Mouse (Mus musculus) limb, embryonic 11.5 days (tissue): ENCODE results near the gene Ppp3ca. TPM values are rescaled to one million over a fixed set of nuclear protein-coding genes. Genes with fewer than 3 reads are reported as not detected.

Source experiments
- ATAC-seq: fragments of 200-750 bp; cut with Nextera tagmentation; 2 replicates; pipeline ENCODE4 v1.8.0; 2017; ENCODE audit warnings: low read depth; ENCODE audit not compliant: insufficient number of reproducible peaks, low FRiP score, low TSS enrichment
- DNase-seq: peaks from one replicate; pipeline ENCODE4 v3.0.0-alpha.2; 2015; ENCODE audit warnings: low spot score
- H3K27ac ChIP-seq: fragments of 300-500 bp; sonication (generic); replicated peaks from 2 replicates; pipeline ENCODE4 v1.5.1; 2014; ENCODE audit warnings: low read depth, mild to moderate bottlenecking, low read length
- H3K27me3 ChIP-seq: fragments of 300-500 bp; sonication (generic); 2 replicates; pipeline ENCODE4 v1.6.1; 2014; ENCODE audit warnings: mild to moderate bottlenecking, low read length, mixed read lengths; ENCODE audit not compliant: control insufficient read depth, insufficient read depth
- H3K36me3 ChIP-seq: fragments of 300-500 bp; sonication (generic); 2 replicates; pipeline ENCODE4 v1.6.1; 2014; ENCODE audit warnings: mild to moderate bottlenecking, low read length, moderate library complexity, mixed read lengths; ENCODE audit not compliant: control insufficient read depth, insufficient read depth
- H3K4me1 ChIP-seq: fragments of 300-500 bp; sonication (generic); 2 replicates; pipeline ENCODE4 v1.6.1; 2014; ENCODE audit warnings: low read length, mixed read lengths; ENCODE audit not compliant: control insufficient read depth, insufficient read depth
- H3K4me2 ChIP-seq: fragments of 300-500 bp; sonication (generic); 2 replicates; pipeline ENCODE4 v1.6.1; 2014; ENCODE audit warnings: low read depth, mild to moderate bottlenecking, moderate library complexity; ENCODE audit not compliant: severe bottlenecking
- H3K4me3 ChIP-seq: fragments of 300-500 bp; sonication (generic); 2 replicates; pipeline ENCODE4 v1.5.1; 2014; ENCODE audit warnings: low read depth, low read length
- H3K9ac ChIP-seq: fragments of 300-500 bp; sonication (generic); 2 replicates; pipeline ENCODE4 v1.6.1; 2014; ENCODE audit warnings: mild to moderate bottlenecking, low read length
- H3K9me3 ChIP-seq: fragments of 300-500 bp; sonication (generic); 2 replicates; pipeline ENCODE4 v1.6.1; 2016; ENCODE audit warnings: low read length; ENCODE audit not compliant: control insufficient read depth
- WGBS: fragments of 180-500 bp; shearing (Covaris S2); extraction: QIAGEN DNeasy Blood & Tissue Kit; methylation state at CpG from one replicate; pipeline ENCODE4 v1.1.7; 2014; 5-methylcytosine and 5-hydroxymethylcytosine counted together
- polyA plus RNA-seq: library from polyadenylated mRNA; unstranded; fragments of >200 nt; fragmentation: Nextera tagmentation; extraction: Ambion mirVana; gene quantifications from 2 replicates; pipeline ENCODE4 v1.2.1, GENCODE M21; 2014

Ppp3ca gene
- polyA plus RNA-seq, 1 experiment from 2014 or later: 72.7 TPM

DNA sequence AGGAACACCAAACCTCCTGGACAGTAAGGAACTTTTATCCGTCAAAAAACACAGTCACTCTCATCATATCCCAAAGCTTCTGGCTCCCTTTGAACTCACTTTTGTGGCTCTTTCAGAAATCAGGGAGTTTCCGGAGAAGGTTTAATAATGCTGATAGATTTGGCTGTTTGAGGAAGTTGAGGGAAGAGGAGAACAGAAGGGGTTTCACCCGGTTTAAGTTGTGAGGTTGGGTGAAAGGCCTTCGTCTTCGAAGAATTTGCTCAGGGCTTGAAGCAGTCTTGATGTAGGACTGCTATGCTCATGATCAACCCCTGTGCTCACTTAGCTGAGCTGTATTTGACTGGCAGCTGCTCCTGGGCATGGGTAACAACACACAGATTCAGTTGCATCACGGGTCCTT, 86.2 kb downstream of the Ppp3ca start:
- Histone ChIP-seq H3K36me3 (no peaks in the 10 kb centered on the region), H3K4me1 (0 out of 2 replicates have a peak, but pooled peaks cover 3% of the 10 kb centered on the region), H3K9me3 (no peaks in the 10 kb centered on the region), H3K27ac (no peak overlapping the region), H3K9ac (no peak overlapping the region), H3K4me2 (no peak overlapping the region), H3K4me3 (no peak overlapping the region), H3K27me3 (no peaks in the 10 kb centered on the region)
- DNase-seq: no peak
- 88% methylated on average over 6 of the region's 6 CpGs for WGBS
- ATAC-seq: no peak

DNA sequence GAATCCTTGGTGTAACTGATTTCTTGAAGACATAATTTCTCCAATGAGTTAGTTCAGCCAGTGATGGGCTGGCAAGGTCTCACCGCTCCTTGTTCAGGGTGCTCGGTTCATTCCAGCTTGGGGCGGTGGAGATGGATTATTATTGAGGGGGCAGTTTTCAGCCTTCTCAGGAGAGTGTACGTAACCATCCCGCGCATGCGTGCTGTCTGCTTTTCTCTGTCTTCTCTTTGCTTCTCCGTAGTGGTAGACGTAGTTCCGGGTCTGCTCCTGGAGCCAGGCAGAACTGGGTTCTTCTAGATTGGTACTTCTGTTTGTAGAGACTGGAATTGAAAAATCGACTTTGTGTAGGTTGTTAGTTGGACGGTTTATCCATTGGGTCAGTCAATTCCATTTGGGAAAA, 89.5 kb downstream of the Ppp3ca start:
- DNase-seq (no peak), ATAC-seq (no peak)
- Histone ChIP-seq H3K36me3 (no peaks in the 10 kb centered on the region), H3K9me3 (no peaks in the 10 kb centered on the region), H3K27me3 (no peaks in the 10 kb centered on the region), H3K4me1 (peaks cover 8% of the 10 kb centered on the region), H3K27ac (no peak overlapping the region), H3K9ac (no peak overlapping the region), H3K4me3 (no peak overlapping the region), H3K4me2 (no peak overlapping the region)
- WGBS: 93% methylated on average over 12 of the region's 12 CpGs

- H3K9me3 ChIP-seq: no peaks in the 10 kb centered on the region
- 69% methylated on average over 7 of the region's 7 CpGs for WGBS
Observed at GRCm38 (mm10) chr3:136761292-136761978, 91.5 kb downstream of the Ppp3ca start.

GRCm38 (mm10) chr3:136761979-136762341, 92.0 kb downstream of the Ppp3ca start:
- Histone ChIP-seq H3K4me1 (peaks cover 16% of the 10 kb centered on the region), H3K9me3 (no peaks in the 10 kb centered on the region), H3K9ac (no peak overlapping the region), H3K27ac (no peak overlapping the region), H3K4me3 (no peak overlapping the region), H3K4me2 (no peak overlapping the region), H3K27me3 (no peaks in the 10 kb centered on the region), H3K36me3 (no peaks in the 10 kb centered on the region)
- no peak for ATAC-seq
- DNase-seq: no peak
- WGBS: 59% methylated on average over 1 of the region's 1 CpGs

More at GRCm38 (mm10) chr3:136761292-136761978, 91.5 kb downstream of the Ppp3ca start:
- Histone ChIP-seq H3K27ac (no peak overlapping the region), H3K4me3 (no peak overlapping the region), H3K4me2 (no peak overlapping the region), H3K4me1 (peaks cover 16% of the 10 kb centered on the region), H3K36me3 (no peaks in the 10 kb centered on the region), H3K27me3 (no peaks in the 10 kb centered on the region), H3K9ac (no peak overlapping the region)
- ATAC-seq (no peak), DNase-seq (no peak)

DNA sequence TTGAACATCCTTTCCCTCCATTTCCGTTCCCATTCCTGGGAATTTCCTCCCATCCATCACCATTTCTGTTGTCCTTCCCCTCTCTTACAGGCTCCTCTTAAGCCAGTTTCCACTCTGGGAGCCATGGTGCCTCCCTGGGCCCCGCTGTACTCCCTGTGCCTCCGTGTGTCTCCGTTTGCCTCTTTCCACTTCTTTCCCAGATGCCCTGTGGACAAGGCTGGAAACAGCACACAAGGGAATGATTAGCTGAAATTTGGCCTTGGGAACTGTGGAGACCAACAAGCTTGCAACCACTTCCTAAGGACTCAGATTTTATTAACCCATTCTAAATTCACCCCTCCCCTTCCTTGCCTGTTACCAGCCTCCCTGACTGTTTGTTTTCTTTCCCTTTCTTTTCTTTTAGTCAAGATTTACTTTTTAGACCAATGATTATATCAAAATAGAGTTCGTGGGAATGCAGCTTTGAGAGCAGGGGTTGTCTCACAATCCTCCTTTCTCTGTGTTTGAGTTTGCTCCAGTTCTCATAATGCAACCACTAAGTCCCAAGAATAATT, 93.9 kb downstream of the Ppp3ca start:
- H3K4me3 ChIP-seq: no peak overlapping the region
- no peaks in the 10 kb centered on the region for H3K27me3 ChIP-seq
- ATAC-seq (peak; percentile 87), DNase-seq (peak; percentile 64)
- H3K9ac ChIP-seq: no peak overlapping the region
- H3K4me2 ChIP-seq: no peak overlapping the region
- H3K4me1 ChIP-seq: peaks cover 17% of the 10 kb centered on the region
- peak overlapping the region; percentile 76 for H3K27ac ChIP-seq
- WGBS: 23% methylated on average over 5 of the region's 5 CpGs
- H3K9me3 ChIP-seq: no peaks in the 10 kb centered on the region
- H3K36me3 ChIP-seq: no peaks in the 10 kb centered on the region

- H3K9ac ChIP-seq: no peak overlapping the region
- no peak overlapping the region for H3K4me2 ChIP-seq
- no peaks in the 10 kb centered on the region for H3K27me3 ChIP-seq
- ATAC-seq: no peak
- H3K4me3 ChIP-seq: no peak overlapping the region
- peaks cover 18% of the 10 kb centered on the region for H3K4me1 ChIP-seq
- no peaks in the 10 kb centered on the region for H3K9me3 ChIP-seq
- DNase-seq: no peak
- no peaks in the 10 kb centered on the region for H3K36me3 ChIP-seq
- WGBS: 65% methylated on average over 2 of the region's 2 CpGs
- H3K27ac ChIP-seq: no peak overlapping the region
Observed at GRCm38 (mm10) chr3:136765569-136765968, 95.6 kb downstream of the Ppp3ca start.

GRCm38 (mm10) chr3:136768775-136769485, 99.0 kb downstream of the Ppp3ca start:
- Histone ChIP-seq H3K9me3 (no peaks in the 10 kb centered on the region), H3K4me1 (peaks cover 11% of the 10 kb centered on the region), H3K4me2 (no peak overlapping the region), H3K9ac (no peak overlapping the region), H3K27ac (no peak overlapping the region), H3K4me3 (no peak overlapping the region), H3K27me3 (no peaks in the 10 kb centered on the region), H3K36me3 (no peaks in the 10 kb centered on the region)
- DNase-seq: no peak
- ATAC-seq: no peak
- 89% methylated on average over 5 of the region's 5 CpGs for WGBS

DNA sequence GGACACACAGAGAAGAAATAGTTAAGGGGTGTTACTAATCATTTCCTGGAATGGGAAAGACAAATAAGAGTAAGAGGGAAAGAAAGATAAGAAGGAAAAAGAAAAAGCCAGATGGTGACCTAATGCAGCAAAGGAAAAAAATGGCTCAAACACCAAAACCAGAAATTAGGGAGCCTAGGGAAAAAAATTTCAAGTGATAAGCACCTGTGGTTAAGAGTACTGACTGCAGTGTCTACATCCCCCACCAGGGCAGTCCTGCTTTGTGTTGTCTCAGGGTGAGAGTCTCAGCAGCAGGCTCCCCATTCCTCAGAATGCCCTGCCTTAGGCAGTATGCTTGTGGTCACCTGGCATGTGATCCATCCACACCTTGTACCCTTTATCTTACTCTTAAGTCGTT, 99.6 kb downstream of the Ppp3ca start:
- H3K36me3 ChIP-seq: no peaks in the 10 kb centered on the region
- no peak overlapping the region for H3K4me2 ChIP-seq
- 76% methylated on average over 1 of the region's 1 CpGs for WGBS
- H3K27ac ChIP-seq: no peak overlapping the region
- peaks cover 10% of the 10 kb centered on the region; the same call in 1 of the 2 replicates for H3K4me1 ChIP-seq
- H3K9ac ChIP-seq: no peak overlapping the region
- no peaks in the 10 kb centered on the region for H3K27me3 ChIP-seq
- ATAC-seq (no peak), DNase-seq (no peak)
- no peaks in the 10 kb centered on the region for H3K9me3 ChIP-seq
- H3K4me3 ChIP-seq: no peak overlapping the region
